Mouse (Mus musculus): ENCODE results near the gene Actl11. TPM values are rescaled to one million over a fixed set of nuclear protein-coding genes. Genes with fewer than 3 reads are reported as not detected.

Gene Actl11
- total and polyA plus RNA-seq, 2 experiments from 2014 or later: not detected

DNA sequence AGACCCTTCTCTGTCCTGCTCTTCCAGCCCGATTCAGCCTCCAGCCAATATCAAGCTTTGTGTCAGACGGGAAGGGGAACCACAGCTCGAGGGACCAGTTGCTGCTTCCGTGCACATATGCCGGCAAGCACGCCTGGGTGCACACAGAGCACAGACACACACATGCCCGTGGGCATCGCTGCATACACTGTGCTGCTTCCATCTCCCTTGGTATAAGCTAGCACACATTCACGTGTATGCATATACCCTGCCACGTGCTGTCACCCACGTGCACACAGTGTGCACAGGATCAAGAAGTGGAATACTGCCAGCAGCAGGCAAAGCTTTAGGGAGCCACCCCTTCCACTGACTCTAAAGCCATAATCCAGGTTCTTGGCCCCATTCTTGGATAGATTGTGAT, 5.9 kb downstream of the Actl11 start:
- Histone ChIP-seq H3K4me1 (ENCODE audit: insufficient read depth) (peaks cover 8% of the 10 kb centered on the region; the same call in 1 of the 2 replicates), H3K36me3 (ENCODE audit: insufficient read depth) (no peaks in the 10 kb centered on the region), H3K27me3 (ENCODE audit: insufficient read depth, low read length) (no peaks in the 10 kb centered on the region), H3K4me2 (ENCODE audit: low read depth) (no peak overlapping the region), H3K4me3 (ENCODE audit: low read depth, low read length) (no peak overlapping the region), H3K27ac (ENCODE audit: low read depth, low read length) (no peak overlapping the region), H3K9me3 (ENCODE audit: low read length) (no peaks in the 10 kb centered on the region), H3K9ac (no peak overlapping the region)
- WGBS: 77% methylated on average over 11 of the region's 11 CpGs
- DNase-seq (peak; percentile 24), ATAC-seq (no peak)
- no peak for TF ChIP-seq CTCF (IDR thresholded peaks at IDR 0.05; ENCODE audit: low read depth)

DNA sequence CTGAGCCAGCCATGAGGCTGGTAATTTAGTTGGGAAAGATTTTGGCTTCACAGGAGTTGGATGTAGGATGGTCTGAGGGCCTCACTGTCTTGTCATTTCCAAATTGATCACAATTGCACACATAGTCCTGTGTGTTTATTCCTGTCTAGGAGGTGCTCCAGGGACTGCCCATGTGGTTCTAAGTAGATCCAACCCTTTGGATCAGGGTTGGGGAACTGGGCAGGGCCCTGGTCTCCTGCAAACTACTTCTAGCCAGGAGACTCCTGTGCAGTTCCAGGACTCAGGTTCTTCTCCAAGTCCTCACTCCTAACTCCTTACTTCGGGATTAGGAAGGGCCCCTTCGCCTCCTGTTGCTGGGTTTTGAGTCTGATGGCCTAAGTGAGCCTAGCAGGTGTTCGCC, 7.1 kb downstream of the Actl11 start, which contains the start of gene Camkv:
Camkv (plus strand) TSS at position 301 of the 400 bp plus-strand sequence.
- Histone ChIP-seq H3K27me3 (ENCODE audit: insufficient read depth, low read length) (no peaks in the 10 kb centered on the region), H3K4me2 (ENCODE audit: low read depth) (peak within 1 kb of the TSS; percentile 74), H3K36me3 (ENCODE audit: insufficient read depth) (no peaks in the 10 kb centered on the region), H3K4me3 (ENCODE audit: low read depth, low read length) (peak within 1 kb of the TSS; percentile 59), H3K27ac (ENCODE audit: low read depth, low read length) (peak within 1 kb of the TSS; percentile 50), H3K4me1 (ENCODE audit: insufficient read depth) (peaks cover 8% of the 10 kb centered on the region; the same call in 1 of the 2 replicates), H3K9ac (peak within 1 kb of the TSS; percentile 80), H3K9me3 (ENCODE audit: low read length) (no peaks in the 10 kb centered on the region)
- no peak for ATAC-seq
- WGBS: 15% methylated on average over 3 of the region's 3 CpGs
- no peak for TF ChIP-seq CTCF (IDR thresholded peaks at IDR 0.05; ENCODE audit: low read depth)
- no peak for DNase-seq

DNA sequence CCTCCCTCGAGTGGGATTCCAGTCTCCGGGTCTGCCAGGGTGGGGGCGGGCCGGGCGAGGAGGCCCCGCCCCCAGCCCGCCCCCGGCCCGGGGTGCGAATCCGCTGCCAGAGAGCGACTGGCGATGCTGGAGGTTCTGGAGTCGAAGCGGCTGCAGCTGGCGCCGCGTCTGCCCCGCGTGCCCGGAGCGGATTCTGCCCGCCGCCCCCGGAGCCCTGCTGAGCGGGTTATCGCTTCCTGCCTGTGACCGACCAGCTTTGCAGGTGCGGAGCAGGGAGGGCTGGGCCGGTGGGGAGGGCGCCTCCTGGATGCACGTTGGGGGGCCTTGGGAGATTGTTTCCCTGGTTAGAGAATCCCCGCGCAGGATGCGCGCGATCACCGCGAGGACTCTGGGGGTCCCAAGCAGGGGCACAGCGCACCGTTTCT, 7.5 kb downstream of the Actl11 start:
- H3K4me2 ChIP-seq (ENCODE audit: low read depth): peak overlapping the region; percentile 74
- WGBS: 3% methylated on average over 41 of the region's 41 CpGs
- H3K27me3 ChIP-seq (ENCODE audit: insufficient read depth, low read length): no peaks in the 10 kb centered on the region
- DNase-seq (peak; percentile 61), ATAC-seq (peak; percentile 64)
- H3K9me3 ChIP-seq (ENCODE audit: low read length): no peaks in the 10 kb centered on the region
- H3K27ac ChIP-seq (ENCODE audit: low read depth, low read length): peak overlapping the region; percentile 50
- peak; percentile 7; the same call in 1 of the 2 replicates for TF ChIP-seq CTCF (IDR thresholded peaks at IDR 0.05; ENCODE audit: low read depth)
- peak overlapping the region; percentile 80 for H3K9ac ChIP-seq
- peaks cover 8% of the 10 kb centered on the region; the same call in 1 of the 2 replicates for H3K4me1 ChIP-seq (ENCODE audit: insufficient read depth)
- peak overlapping the region; percentile 59 for H3K4me3 ChIP-seq (ENCODE audit: low read depth, low read length)
- H3K36me3 ChIP-seq (ENCODE audit: insufficient read depth): no peaks in the 10 kb centered on the region

DNA sequence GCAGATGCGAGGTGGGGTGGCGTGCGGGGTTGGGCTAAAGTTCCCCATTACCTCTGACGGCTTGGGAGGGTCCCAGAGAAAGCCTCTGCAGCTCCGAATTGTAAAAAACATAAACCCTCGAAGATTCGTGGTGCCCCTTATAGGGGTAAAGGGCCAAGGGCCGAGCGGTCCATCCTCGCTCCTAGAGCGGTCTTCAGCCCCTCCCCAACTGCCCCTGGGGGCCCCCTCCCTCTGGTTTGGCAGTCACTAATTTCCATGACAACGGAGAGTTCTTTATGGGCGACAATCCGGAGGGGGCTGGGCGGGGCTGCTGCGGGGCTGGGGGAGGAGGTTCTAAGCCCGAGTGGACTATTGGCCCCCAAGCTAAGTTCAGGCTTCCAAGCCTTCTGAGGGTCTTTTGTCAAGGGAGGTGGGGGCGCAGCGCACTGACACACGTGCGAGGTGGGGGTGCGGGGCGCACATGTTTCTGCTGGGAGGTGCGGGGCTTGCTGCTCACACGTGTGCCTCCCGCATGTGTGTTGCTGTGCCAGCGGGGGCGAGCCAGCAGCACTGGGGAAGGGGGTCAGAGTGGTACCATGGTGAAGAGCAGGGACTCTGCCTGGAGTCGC, 8.1 kb downstream of the Actl11 start:
- Histone ChIP-seq H3K36me3 (ENCODE audit: insufficient read depth) (no peaks in the 10 kb centered on the region), H3K27me3 (ENCODE audit: insufficient read depth, low read length) (no peaks in the 10 kb centered on the region), H3K9ac (peak overlapping the region; percentile 80), H3K4me3 (ENCODE audit: low read depth, low read length) (peak overlapping the region; percentile 59), H3K27ac (ENCODE audit: low read depth, low read length) (peak overlapping the region; percentile 50), H3K9me3 (ENCODE audit: low read length) (no peaks in the 10 kb centered on the region), H3K4me1 (ENCODE audit: insufficient read depth) (peaks cover 8% of the 10 kb centered on the region; the same call in 1 of the 2 replicates), H3K4me2 (ENCODE audit: low read depth) (peak overlapping the region; percentile 74)
- peak; percentile 72 for ATAC-seq
- peak; percentile 0; the same call in 1 of the 2 replicates for TF ChIP-seq CTCF (IDR thresholded peaks at IDR 0.05; ENCODE audit: low read depth)
- 2% methylated on average over 29 of the region's 29 CpGs for WGBS
- peak; percentile 58 for DNase-seq

DNA sequence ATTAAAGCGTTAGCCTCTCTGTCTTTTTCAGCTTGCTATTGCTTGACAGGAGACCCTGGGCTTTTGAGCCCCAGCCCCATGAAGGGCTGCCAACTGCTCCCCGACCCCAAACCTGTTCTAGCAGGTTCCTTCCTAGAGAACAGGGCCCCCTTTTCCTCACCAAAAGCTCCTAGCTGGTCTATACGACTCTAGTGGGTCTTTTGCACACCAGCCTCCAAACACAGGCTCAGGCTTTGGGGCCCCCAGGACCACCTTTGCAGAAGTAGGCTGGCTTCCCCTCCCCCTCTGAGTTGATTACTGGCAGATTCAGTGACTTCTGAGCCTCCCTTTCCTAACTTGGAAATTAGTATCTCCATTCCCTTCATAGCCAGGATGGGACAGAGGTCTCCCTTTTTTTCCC, 8.6 kb downstream of the Actl11 start:
- Histone ChIP-seq H3K27ac (ENCODE audit: low read depth, low read length) (peak overlapping the region; percentile 50; the same call in 1 of the 2 replicates), H3K27me3 (ENCODE audit: insufficient read depth, low read length) (no peaks in the 10 kb centered on the region), H3K9me3 (ENCODE audit: low read length) (no peaks in the 10 kb centered on the region), H3K4me3 (ENCODE audit: low read depth, low read length) (peak overlapping the region; percentile 59), H3K4me1 (ENCODE audit: insufficient read depth) (peaks cover 8% of the 10 kb centered on the region; the same call in 1 of the 2 replicates), H3K36me3 (ENCODE audit: insufficient read depth) (no peaks in the 10 kb centered on the region), H3K9ac (peak overlapping the region; percentile 80), H3K4me2 (ENCODE audit: low read depth) (peak overlapping the region; percentile 74)
- TF ChIP-seq CTCF (IDR thresholded peaks at IDR 0.05; ENCODE audit: low read depth): no peak
- ATAC-seq: 0 out of 2 replicates have a peak, but pooled peaks have one; percentile 1
- DNase-seq: no peak
- WGBS: 9% methylated on average over 3 of the region's 3 CpGs

DNA sequence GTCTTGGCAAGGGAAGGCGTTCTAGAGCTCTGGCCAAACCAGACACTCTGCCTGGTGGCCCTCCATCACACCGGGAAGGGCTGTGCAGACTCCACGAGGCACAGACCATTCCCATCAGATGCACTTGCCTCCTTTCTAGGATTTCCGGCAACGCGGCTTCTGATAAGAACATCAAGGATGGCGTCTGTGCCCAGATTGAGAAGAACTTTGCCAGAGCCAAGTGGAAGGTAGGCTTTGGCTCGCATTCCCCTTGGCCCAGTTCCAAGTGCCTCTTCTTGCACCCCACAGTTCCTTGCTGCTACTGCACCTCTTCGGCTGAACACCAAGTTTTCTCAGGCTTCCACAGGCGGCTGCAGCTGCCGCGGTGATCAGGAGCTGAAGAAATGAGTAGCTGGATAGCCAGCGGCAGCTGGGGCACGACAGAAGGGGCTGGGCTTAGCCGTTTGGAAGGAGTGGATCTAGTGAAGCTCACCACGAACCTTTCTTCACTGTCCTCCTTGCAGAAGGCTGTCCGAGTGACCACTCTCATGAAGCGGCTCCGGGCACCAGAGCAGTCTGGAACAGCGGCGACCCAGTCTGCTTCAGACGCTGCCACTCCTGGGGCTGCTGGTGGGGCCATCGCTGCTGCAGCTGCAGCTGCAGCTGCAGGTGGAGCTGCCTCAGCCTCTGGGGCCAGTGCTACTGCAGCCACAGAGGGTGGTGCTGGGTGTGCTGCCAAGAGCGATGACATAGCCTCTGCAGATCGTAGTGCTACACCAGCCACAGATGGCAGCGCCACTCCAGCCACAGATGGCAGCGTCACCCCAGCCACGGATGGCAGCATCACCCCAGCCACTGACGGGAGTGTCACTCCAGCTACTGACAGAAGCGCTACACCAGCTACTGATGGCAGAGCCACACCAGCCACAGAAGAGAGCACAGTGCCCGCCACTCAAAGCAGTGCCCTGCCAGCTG, 19.2 kb downstream of the Actl11 start:
- 85% methylated on average over 31 of the region's 31 CpGs for WGBS
- no peak overlapping the region for H3K4me3 ChIP-seq (ENCODE audit: low read depth, low read length)
- no peak overlapping the region for H3K4me2 ChIP-seq (ENCODE audit: low read depth)
- H3K9ac ChIP-seq: no peak overlapping the region
- H3K27me3 ChIP-seq (ENCODE audit: insufficient read depth, low read length): no peaks in the 10 kb centered on the region
- DNase-seq (no peak), ATAC-seq (no peak)
- no peaks in the 10 kb centered on the region for H3K4me1 ChIP-seq (ENCODE audit: insufficient read depth)
- TF ChIP-seq CTCF (IDR thresholded peaks at IDR 0.05; ENCODE audit: low read depth): no peak
- no peak overlapping the region for H3K27ac ChIP-seq (ENCODE audit: low read depth, low read length)
- peaks cover 25% of the 10 kb centered on the region for H3K36me3 ChIP-seq (ENCODE audit: insufficient read depth)
- no peaks in the 10 kb centered on the region for H3K9me3 ChIP-seq (ENCODE audit: low read length)
